Mouse (Mus musculus): ENCODE measurements around the gene Pdgfa.

Pdgfa gene

DNA sequence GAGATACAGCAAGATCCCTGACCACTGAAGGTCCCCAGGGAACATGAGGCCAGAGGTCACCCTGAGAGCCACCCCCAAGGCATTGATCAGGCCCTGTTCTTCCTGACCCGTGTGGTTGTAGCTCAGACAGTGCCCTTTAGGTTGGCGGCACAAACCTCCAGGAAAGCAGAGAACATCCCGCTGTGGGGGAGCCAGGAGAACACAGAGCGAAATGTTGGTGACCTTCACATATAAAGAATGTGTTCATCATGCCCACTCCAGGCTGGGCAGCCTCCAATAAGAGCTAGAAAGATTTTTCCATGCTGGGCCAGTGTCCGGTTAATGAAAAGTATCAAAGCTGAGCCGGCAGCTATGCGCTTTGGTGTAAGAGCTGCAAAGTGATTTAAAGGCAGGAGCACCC lies 43.2 kb downstream of the Pdgfa start:
- CTCF ChIA-PET: no interaction called here

DNA sequence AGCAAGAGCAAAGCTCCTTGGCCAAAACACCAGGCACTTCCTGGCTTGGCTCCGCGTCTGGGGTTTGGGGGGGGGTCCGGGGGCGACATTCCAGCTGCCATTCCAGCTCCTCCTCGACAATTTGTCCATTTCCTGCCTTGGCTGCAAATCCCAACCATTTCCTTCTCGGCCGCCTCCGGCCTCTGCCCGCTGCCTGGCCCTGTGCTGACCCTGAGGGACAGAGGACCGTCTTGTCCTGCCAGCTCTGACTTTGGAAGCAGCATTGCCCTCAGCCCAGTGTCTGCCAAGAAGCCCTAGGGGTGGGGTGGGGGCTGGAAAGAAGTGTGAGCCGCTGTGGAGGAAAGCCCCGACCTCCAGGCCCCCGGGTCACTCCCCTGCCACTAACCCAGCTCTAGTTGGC lies 44.2 kb downstream of the Pdgfa start:
- CTCF ChIA-PET: interaction anchor here (0.7 kb wide), 1 partner anchor 647 kb away, joined by 3 read pairs; no protein-coding TSS in a partner anchor

DNA sequence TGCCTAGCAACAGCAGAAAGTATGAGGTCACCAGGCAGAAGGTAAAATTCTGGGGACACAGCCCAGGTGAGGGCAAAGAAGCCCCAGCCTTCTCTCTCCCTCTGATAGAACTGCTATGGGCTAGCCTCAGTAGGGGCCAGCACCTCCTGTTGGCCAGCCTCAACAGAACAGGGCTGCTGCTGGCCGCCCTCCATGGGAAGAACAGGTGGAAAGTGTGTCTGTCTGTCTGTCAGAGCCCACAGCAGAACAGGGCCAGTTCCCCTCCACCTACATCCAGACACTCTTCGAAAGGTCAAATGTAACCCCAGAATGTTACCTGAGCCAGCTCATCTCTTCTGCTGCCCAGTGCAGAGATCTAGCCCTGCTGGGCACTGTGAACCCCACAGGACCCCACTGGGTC lies 45.9 kb downstream of the Pdgfa start:
- CTCF ChIA-PET: no interaction called here

DNA sequence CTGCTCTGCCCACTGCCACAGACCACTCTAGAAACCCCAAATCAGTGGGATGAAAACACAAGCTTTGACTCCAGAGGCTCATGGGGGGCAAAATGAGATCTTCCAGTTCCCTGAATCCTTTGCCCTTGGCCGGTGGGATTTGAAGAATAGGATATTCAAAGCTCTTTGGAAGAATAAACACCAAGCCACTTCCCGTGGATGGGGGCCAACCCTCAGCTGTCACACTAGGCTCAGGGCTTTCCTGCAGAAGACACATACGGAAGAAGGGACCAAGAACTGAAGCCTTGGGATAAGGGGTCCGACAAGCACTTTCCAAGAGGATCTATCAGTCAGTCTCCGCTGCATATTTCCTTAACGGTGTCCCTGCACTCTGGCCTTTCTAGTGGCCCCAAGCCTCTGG lies 48.0 kb downstream of the Pdgfa start:
- CTCF ChIA-PET: no interaction called here

DNA sequence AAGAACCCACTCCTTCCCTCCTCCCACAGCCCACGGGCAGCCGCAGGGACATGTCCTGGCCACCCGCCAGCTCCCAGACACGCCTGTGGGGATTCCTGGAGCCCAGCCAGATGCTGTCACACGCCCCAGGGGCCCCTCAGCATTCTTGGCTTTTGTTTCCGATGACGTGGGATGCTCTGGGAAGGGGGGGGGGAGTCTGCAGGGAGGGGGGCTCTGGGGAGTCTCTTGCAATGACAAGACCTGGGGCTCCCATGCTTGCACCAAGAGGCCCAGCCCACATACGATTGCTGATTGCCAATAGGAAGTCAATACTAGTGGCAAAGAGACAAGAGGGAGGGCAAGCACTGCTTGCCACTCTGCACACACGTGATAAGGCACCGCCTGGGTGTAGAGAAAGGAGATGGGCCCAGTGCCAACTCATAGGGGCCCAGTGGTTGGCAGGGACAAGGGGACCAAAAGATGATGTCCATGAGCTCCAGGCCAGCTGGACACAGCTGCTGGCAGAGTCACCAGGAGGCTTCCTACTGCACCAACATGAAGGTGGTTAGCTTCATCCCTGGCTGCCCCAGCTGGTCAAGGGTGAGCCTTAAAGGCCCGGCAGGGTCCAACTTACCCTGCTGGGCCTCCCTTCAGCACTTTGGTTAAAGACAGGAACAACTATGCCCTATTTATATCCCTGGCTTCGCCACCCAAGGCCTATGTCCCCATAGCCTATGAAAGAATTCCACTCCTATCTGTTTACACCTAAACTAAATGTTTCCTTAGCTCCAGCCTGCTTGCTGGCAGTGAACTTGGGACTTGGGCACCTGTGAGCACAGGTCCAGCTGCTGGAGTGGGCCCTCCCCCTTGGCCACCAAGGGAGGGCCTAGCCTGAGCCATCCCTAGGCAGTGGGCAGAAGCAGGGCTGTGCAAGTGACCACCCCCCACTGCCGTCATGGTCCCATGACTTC lies 48.9 kb downstream of the Pdgfa start:
- CTCF ChIA-PET: no interaction called here

DNA sequence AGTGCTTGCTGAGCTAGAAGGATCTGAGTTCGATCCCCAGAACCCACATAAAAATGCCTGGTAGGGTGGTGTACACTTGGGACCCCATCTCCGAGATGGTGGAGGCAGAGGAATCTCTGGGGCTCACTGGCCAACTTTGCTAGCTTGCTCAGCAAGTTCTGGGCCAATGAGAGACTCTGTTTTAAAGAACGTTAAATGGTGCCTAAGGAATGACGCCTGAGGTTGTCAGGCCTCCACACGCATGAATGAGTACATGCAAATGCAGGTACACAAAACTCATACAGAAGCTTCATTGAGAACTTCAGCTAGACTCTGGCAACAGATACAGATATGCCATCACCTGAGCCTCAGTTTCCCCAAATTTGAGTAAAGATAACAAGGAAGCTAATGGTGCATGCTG lies 49.7 kb downstream of the Pdgfa start:
- CTCF ChIA-PET: no interaction called here

DNA sequence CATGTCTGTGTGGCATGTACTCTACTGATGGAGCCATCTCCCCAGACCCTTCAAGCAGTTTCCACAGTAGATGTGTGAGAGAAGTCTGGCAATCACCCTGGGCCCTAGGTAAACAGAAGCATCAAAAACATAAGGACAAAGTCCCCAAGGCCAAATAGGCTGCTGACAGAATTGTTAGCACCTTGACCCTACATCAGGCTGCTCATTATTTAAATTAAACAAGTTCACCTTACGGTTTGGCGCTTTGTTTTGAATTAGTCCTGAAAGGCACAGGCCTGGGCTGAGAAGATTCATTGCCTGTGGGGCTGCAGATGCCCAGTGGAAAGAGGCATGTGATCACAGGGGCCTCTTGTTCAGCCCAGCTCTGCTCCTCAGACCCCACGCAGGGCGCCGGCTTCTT lies 50.2 kb downstream of the Pdgfa start:
- CTCF ChIA-PET: no interaction called here

DNA sequence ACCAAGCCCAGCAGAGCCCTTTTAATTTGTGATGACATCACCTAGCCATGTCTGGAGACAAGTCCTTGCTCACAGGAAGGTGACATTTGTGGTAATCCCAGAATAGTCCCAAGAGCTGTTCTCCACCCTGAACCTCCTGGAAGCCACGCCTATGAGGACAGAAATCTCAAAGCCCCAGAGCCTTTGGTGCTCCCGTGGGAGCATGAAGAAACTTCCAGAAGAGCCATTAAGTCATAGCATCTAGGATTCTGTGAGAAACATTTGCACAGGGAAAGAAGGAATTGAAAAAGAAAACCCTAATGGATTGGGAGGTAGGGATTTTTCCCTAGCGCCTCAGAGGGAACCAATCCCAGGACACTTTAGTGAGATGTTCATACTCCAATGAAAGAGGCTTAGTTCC lies 52.2 kb downstream of the Pdgfa start:
- CTCF ChIA-PET: no interaction called here

DNA sequence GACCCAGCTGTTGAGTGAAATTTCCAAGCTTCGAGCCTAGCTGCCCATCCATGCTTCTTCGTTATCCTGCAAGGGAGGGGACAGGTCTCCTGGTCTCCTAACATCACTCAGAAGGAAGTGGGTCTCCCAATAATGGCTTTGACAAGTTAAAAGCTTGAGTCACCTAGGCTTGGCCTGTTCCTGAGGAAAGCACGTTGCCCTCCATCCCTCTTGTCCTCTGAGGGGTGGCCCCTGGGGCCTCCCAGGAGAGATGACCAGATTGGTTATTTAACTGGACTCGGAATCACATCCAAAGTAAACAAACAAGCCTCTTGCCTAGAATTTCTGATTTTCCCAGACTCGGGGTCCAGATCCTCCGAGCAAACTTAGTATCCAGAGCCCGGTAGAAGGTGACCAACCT lies 52.6 kb downstream of the Pdgfa start:
- CTCF ChIA-PET: no interaction called here

DNA sequence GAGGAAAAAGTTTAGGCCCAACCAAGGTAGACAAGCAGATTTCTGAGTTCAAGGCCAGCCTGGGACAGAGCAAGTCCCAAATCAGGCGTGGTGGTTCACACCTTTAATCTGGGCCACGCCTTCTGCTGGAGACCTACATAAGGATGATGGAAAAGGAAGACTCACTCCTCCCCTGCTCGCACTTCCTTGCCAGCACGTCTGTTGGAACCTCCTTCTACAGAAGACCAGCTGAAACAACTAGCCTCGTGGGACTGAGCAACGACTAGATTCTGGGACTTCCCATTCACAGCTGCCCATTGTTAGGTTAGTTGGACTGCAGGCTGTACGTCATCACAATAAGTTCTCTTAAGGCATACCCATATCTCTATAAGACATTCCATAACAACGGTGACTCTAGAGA lies 55.3 kb downstream of the Pdgfa start:
- CTCF ChIA-PET: no interaction called here

DNA sequence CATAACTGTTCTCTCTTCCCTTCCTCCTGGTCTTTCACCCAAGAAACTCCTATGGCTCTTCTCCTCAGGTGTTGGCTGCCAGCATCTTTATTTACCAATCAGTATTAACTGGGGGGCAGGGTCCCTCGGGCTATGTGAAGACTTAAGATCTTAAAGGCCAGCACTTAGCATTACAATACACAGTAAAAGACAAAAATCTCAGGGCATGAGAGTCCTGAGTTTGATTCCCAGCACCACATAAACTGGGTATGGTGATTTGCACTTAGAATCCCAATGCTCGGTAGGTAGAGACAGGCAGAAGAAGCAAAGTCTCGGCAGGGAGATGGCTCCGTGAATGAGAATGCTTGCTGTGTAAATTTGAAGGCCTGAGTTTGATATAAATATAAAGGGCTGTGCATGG lies 56.6 kb downstream of the Pdgfa start:
- CTCF ChIA-PET: no interaction called here

DNA sequence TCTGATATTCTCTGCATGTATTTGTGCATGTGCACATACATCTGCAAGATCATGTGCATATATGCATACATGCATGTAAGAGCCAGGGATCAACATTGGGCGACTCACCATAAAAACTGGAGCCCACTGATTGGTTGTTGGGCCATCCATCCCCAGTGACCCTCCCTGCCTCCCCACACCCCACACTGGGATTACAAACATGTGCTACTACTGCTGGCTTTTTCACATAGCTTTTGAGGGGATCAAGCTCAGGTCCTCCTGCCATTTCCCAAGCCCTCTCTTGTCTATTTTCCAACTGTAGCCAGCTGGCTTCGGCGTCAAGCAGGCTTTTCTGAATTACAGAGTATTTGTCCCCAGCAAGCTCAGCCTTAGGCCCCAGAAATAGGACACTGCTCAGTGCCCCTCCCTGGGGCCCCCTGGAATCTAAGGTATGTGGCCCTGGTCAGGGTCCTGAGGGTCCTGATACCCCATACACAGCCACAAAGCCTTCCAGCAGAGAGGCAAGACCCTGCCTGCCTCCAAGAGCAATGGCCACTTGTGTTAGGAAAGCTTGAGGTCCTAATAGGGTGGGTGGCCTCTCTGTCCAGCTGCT lies 58.5 kb downstream of the Pdgfa start:
- CTCF ChIA-PET: no interaction called here

DNA sequence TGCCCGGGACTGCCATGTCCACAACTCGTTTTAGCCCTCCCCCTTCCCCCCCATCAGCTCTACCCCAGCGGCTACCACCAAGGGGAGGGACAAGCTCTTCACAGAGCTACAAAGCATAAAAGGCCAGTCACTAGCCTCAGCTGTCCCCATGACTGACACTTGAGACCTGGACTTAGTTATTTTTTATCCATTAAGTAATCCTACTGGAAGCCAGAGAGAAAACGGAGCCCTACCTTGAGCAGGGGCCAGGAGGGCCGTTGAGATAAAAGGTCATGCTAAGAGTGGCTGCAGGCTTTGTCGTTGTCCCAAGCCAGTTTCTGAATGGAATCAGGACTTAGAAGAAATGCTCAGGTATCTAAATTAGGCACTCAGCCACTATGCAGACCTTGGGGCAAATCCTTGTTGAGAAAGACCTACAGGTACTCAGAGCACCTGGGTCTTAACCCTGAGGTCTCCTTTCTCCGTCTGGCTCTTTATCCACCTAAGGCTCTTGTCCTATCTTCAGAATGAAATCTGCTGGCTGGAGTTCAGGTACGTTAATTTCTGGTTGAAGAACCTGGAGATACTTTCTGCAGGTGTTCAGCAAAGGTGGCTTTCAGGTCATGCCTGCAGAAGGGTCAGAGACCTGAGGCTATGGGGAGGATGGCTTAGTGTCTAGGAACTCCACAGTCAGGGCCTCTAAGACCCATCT lies 60.6 kb downstream of the Pdgfa start:
- CTCF ChIA-PET: no interaction called here

DNA sequence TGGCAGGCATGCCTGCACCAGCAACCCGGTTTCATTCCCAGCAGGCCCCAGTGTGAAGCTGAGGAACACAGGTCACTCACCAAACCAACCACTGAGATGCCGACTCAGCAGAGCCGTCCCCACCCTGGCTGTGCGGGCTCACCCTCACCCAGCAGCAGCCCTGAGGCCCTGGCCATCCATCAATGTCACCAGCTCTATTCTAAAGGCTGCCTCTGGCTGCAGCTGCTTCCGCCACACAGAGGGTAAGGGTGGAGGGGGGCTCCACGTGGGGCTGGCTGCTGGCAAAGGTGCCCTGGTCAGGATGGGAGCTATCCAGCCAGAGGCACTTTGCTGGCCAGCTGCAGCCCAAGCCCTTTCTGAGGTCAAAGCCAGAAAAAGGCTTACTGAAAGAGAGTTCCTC lies 62.6 kb downstream of the Pdgfa start:
- CTCF ChIA-PET: no interaction called here

DNA sequence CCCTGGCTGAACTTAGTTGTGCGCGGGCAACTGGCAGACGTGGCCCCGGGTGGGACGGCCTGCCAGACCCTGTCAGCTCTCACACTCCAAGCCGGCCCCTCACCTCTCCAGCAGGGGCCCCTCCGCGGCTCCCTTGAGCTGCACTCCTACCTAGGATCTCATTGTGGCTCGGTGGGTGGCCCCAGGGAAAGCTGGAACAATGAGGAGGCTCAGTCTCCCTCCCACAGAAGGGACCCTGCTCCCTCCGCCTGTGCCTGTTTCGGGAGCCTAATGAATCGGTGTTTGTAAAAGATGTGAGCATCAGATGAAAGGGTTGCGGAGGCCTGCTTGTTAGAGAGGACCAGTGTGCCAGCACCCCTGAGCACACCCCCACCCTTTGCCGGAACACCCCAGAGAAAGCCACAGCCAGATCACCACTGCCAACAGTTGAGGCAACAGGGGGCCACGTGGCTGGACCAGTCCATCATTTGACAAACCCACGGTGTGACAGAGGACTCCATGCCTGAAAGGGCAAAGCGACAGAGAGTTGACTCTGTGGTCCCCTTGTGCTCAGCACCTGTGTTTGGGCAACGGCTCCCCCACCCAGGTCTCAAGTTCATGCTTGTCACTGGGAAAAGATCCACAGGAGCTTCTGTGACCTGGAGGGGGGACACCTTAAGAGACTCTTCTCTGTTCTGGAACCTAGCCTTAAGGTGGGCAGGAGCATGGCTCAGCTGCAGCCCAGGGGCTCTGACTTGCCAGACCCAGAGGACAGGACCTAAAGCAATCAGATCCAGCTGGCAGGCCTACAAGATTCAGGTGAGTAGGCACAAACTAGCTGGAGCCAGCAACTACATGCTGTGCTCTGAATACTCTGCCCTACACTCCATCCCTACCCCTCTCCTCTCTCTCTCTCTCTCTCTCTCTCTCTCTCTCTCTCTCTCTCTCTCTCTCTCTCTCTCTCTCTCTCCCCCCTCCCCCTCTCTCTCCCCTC lies 64.4 kb downstream of the Pdgfa start:
- CTCF ChIA-PET: no interaction called here

DNA sequence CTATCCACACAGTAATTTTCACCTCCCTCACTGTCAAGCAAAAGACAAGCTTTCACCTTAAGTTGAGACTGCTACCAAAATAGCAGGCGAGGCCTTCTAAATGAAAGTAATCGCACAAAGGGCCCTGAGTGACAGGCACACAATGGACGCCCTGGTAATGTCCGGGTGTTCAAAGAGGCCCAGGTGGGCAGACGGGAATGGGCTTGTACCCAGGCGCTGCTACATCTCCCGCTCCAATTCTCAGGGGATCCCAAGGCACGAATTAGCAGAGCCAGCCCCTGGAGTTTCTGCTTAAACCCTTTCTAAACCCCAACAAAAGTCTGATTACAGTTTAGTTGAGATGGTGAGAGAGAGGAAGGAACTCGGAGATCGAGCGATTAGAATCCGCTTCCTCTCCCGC lies 65.3 kb downstream of the Pdgfa start:
- CTCF ChIA-PET: no interaction called here

DNA sequence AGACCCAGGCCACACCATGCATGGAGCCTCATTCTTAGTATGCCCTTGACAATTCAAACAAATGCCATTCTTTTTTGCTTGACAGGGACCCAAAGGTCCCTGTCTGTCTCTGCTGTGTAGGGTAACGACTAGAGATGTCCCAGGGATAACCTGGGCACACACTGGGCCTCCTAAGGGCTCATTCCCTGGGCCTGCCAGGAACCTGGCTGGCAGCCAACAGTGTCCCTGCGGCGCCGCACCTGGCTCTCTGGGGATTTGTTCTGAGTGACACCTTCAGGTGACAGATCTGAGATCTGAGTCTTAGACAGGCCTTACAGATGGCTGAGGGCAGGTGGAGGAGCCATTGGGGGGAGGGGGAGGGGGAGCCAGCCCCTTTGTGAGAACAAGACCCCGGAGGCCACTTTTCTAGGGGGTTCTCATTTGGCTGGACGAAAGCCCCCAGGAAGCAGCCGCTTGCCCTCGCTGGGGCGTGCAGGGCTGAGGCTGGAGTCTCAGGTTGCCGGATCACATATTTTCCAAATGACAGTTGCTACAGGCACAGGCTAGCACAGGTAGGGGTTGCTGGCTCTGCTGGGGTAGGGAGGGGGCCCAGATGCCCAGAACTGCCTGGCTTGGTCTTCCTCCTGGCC lies 67.2 kb downstream of the Pdgfa start:
- CTCF ChIA-PET: no interaction called here

Data from spleen, embryonic (tissue).